Mouse (Mus musculus) kidney, adult 18-20 months (tissue): ENCODE measurements around the gene Tjap1.

Experiments
- DNase-seq: peaks from one replicate; pipeline ENCODE4 v3.0.0; 2021

Tjap1 gene

GRCm38 (mm10) chr17:46278011-46278765 is 4.6 kb downstream of the Tjap1 start:
- DNase-seq: no peak

- no peak for DNase-seq
Measured at GRCm38 (mm10) chr17:46277586-46277985, 5.2 kb downstream of the Tjap1 start.

- no peak for DNase-seq
Measured at GRCm38 (mm10) chr17:46275506-46275905, 7.3 kb downstream of the Tjap1 start.

- no peak for DNase-seq
Measured at GRCm38 (mm10) chr17:46275034-46275433, 7.8 kb downstream of the Tjap1 start.

- no peak for DNase-seq
Measured at GRCm38 (mm10) chr17:46274465-46274864, 8.4 kb downstream of the Tjap1 start.

- no peak for DNase-seq
Measured at GRCm38 (mm10) chr17:46273803-46274236, 9.0 kb downstream of the Tjap1 start.

GRCm38 (mm10) chr17:46272675-46273074 is 10.2 kb downstream of the Tjap1 start:
- peak; percentile 34 for DNase-seq

GRCm38 (mm10) chr17:46272058-46272457 is 10.8 kb downstream of the Tjap1 start:
- DNase-seq: no peak

GRCm38 (mm10) chr17:46269771-46270534 is 12.9 kb downstream of the Tjap1 start:
- DNase-seq: peak; percentile 64

GRCm38 (mm10) chr17:46268026-46268720 is 14.7 kb downstream of the Tjap1 start:
- no peak for DNase-seq

GRCm38 (mm10) chr17:46267511-46267910 is 15.3 kb downstream of the Tjap1 start:
- no peak for DNase-seq

GRCm38 (mm10) chr17:46266986-46267385 is 15.8 kb downstream of the Tjap1 start:
- DNase-seq: no peak

GRCm38 (mm10) chr17:46265918-46266618 is 16.8 kb downstream of the Tjap1 start:
- DNase-seq: peak; percentile 84

GRCm38 (mm10) chr17:46265502-46265901 is 17.3 kb downstream of the Tjap1 start:
- no peak for DNase-seq

- DNase-seq: no peak
Measured at GRCm38 (mm10) chr17:46262201-46262694, 20.6 kb downstream of the Tjap1 start.

GRCm38 (mm10) chr17:46259675-46260074 is 23.2 kb downstream of the Tjap1 start:
- no peak for DNase-seq

GRCm38 (mm10) chr17:46258279-46259053 is 24.4 kb downstream of the Tjap1 start:
- DNase-seq: peak; percentile 44

GRCm38 (mm10) chr17:46255147-46255546 is 27.7 kb downstream of the Tjap1 start:
- no peak for DNase-seq

GRCm38 (mm10) chr17:46254106-46254505 is 28.7 kb downstream of the Tjap1 start:
- peak; percentile 20 for DNase-seq

- peak; percentile 92 for DNase-seq
Measured at GRCm38 (mm10) chr17:46253452-46254084, 29.3 kb downstream of the Tjap1 start, which contains the start of gene Lrrc73. TSS of gene Lrrc73 (plus strand) at chr17:46253531.
